Mouse (Mus musculus): ENCODE data around the gene Usp18. TPM values are rescaled to one million over a fixed set of nuclear protein-coding genes. Genes with fewer than 3 reads are reported as not detected.

Usp18 gene
- polyA plus RNA-seq, 1 experiment from 2014 or later: 30.4 TPM

GRCm38 (mm10) chr6:121271707-121272074, 26.0 kb downstream of the Usp18 start:
- no peak overlapping the region for H3K4me2 ChIP-seq (replicated peaks; ENCODE audit: low read depth, low read length)
- DNase-seq (ENCODE audit: low spot score): no peak
- no peak overlapping the region for H3K27ac ChIP-seq (ENCODE audit: low read length)
- H3K9me3 ChIP-seq (ENCODE audit: low read length): no peaks in the 10 kb centered on the region
- 0 out of 2 replicates have a peak, but pooled peaks have one; percentile 5 for ATAC-seq
- H3K4me3 ChIP-seq (ENCODE audit: low read depth, low read length): no peak overlapping the region
- no peaks in the 10 kb centered on the region; the same call in 1 of the 2 replicates for H3K36me3 ChIP-seq (ENCODE audit: insufficient read depth, low read length)
- no peaks in the 10 kb centered on the region for H3K4me1 ChIP-seq (ENCODE audit: insufficient read depth, low read depth, low read length)
- no peak for TF ChIP-seq CTCF (IDR thresholded peaks at IDR 0.05)
- TF ChIP-seq EP300 (IDR thresholded peaks at IDR 0.05): no peak
- no peaks in the 10 kb centered on the region for H3K27me3 ChIP-seq (replicated peaks; ENCODE audit: insufficient read depth, low read length)
- WGBS: 8% methylated on average over 4 of the region's 4 CpGs
- H3K9ac ChIP-seq (replicated peaks; ENCODE audit: low read depth): no peak overlapping the region

DNA sequence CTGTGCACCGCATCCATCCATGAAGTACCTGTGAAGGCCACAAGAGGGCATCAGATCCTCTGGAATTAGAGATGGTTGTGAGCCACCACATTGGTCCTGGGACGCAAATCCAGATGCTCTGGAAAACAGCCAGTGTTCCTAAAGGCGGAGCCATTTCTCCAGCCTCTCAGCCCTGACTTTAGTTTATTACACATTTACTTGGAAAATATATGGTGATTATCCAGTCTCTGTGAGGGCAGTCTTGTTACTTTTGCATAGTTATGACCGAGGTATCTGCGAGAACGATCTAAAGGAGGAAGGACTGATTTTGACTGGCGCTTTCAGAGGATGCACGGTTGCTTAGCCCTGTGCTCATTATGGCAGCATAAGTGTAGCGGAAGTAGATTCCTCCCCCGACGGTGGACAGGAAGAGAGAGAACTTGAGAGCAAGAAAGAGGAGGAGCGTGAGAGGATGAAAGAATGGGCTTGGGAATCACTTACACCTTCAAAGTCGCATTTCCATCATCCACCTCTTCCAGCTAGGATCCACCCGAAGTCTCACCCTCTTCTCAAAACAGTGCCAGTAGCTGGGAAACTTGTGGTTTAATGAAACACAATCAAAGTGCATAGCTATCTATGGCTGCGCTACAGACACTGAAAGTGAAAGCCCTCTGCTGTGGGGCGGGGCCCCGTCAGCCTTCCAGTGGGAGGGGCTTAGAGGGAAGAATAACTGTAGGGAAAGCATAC, 26.5 kb downstream of the Usp18 start:
- ATAC-seq (peak; percentile 93), DNase-seq (ENCODE audit: low spot score) (peak; percentile 92)
- Histone ChIP-seq H3K36me3 (ENCODE audit: insufficient read depth, low read length) (no peaks in the 10 kb centered on the region; the same call in 1 of the 2 replicates), H3K4me2 (replicated peaks; ENCODE audit: low read depth, low read length) (peak overlapping the region; percentile 71), H3K27me3 (replicated peaks; ENCODE audit: insufficient read depth, low read length) (no peaks in the 10 kb centered on the region), H3K4me3 (ENCODE audit: low read depth, low read length) (peak overlapping the region; percentile 55), H3K9ac (replicated peaks; ENCODE audit: low read depth) (0 out of 2 replicates have a peak overlapping the region, but pooled peaks have one; percentile 26), H3K9me3 (ENCODE audit: low read length) (no peaks in the 10 kb centered on the region), H3K4me1 (ENCODE audit: insufficient read depth, low read depth, low read length) (no peaks in the 10 kb centered on the region), H3K27ac (ENCODE audit: low read length) (peak overlapping the region; percentile 62)
- peak; percentile 89 for TF ChIP-seq CTCF (IDR thresholded peaks at IDR 0.05)
- peak; percentile 15; the same call in 1 of the 2 replicates for TF ChIP-seq EP300 (IDR thresholded peaks at IDR 0.05)
- WGBS: 9% methylated on average over 17 of the region's 17 CpGs

DNA sequence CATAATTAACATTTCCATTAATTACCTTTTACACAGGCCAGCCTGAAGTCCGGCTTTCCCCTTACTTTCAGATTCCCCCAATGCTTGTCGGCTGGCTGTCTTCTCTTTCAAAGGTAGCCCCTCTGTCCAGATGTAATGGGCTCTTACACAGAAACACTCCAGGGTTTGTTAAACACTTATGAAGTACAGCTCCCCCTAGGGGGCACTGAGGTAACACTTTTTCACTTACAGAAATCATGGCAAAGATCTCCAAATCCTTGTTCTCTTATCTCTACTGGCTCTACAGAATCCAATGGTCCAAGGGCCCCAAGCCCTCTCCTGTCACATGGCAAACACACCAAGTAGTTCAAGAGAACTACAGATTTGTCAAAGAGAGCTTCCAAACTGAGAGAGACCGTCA, 28.6 kb downstream of the Usp18 start:
- peak; percentile 68 for DNase-seq (ENCODE audit: low spot score)
- H3K4me2 ChIP-seq (replicated peaks; ENCODE audit: low read depth, low read length): no peak overlapping the region
- H3K27ac ChIP-seq (ENCODE audit: low read length): no peak overlapping the region
- no peak overlapping the region for H3K4me3 ChIP-seq (ENCODE audit: low read depth, low read length)
- no peaks in the 10 kb centered on the region; the same call in 1 of the 2 replicates for H3K36me3 ChIP-seq (ENCODE audit: insufficient read depth, low read length)
- TF ChIP-seq CTCF (IDR thresholded peaks at IDR 0.05) (peak; percentile 60), EP300 (IDR thresholded peaks at IDR 0.05) (no peak)
- no peaks in the 10 kb centered on the region for H3K4me1 ChIP-seq (ENCODE audit: insufficient read depth, low read depth, low read length)
- 63% methylated on average over 3 of the region's 3 CpGs for WGBS
- H3K9me3 ChIP-seq (ENCODE audit: low read length): no peaks in the 10 kb centered on the region
- H3K27me3 ChIP-seq (replicated peaks; ENCODE audit: insufficient read depth, low read length): no peaks in the 10 kb centered on the region
- ATAC-seq: no peak
- no peak overlapping the region for H3K9ac ChIP-seq (replicated peaks; ENCODE audit: low read depth)

GRCm38 (mm10) chr6:121284132-121284531, 38.4 kb downstream of the Usp18 start:
- Histone ChIP-seq H3K4me1 (ENCODE audit: insufficient read depth, low read depth, low read length) (no peaks in the 10 kb centered on the region), H3K4me2 (replicated peaks; ENCODE audit: low read depth, low read length) (no peak overlapping the region), H3K9me3 (ENCODE audit: low read length) (no peaks in the 10 kb centered on the region), H3K27ac (ENCODE audit: low read length) (no peak overlapping the region), H3K9ac (replicated peaks; ENCODE audit: low read depth) (no peak overlapping the region), H3K27me3 (replicated peaks; ENCODE audit: insufficient read depth, low read length) (no peaks in the 10 kb centered on the region), H3K36me3 (ENCODE audit: insufficient read depth, low read length) (no peaks in the 10 kb centered on the region), H3K4me3 (ENCODE audit: low read depth, low read length) (no peak overlapping the region)
- no peak for DNase-seq (ENCODE audit: low spot score)
- no peak for TF ChIP-seq EP300 (IDR thresholded peaks at IDR 0.05)
- TF ChIP-seq CTCF (IDR thresholded peaks at IDR 0.05): no peak
- WGBS: 86% methylated on average over 5 of the region's 5 CpGs
- ATAC-seq: no peak

DNA sequence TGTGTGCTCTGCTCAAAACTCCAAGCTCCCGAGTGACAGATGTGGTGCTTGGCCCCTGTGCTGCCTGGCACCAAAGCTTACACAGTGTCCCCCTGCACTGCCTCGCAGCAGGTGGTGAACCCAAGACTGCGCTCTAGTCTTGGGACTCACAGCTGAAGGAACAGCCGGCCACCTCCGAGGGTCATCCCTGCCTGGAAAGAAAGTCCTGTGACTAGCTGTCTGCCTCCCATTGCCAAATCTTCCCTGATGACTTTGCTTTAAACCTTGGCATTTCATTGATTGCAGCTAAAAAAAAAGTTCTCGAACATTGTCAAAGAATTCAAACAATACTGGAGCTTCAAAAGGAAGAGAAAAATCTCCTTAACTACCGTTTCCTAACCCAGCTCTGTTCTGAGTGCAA, 53.6 kb downstream of the Usp18 start:
- no peak for TF ChIP-seq CTCF (IDR thresholded peaks at IDR 0.05)
- no peak for TF ChIP-seq EP300 (IDR thresholded peaks at IDR 0.05)
- H3K9ac ChIP-seq (replicated peaks; ENCODE audit: low read depth): no peak overlapping the region
- ATAC-seq (no peak), DNase-seq (ENCODE audit: low spot score) (no peak)
- 38% methylated on average over 7 of the region's 7 CpGs for WGBS
- no peaks in the 10 kb centered on the region for H3K9me3 ChIP-seq (ENCODE audit: low read length)
- no peak overlapping the region for H3K27ac ChIP-seq (ENCODE audit: low read length)
- H3K4me1 ChIP-seq (ENCODE audit: insufficient read depth, low read depth, low read length): no peaks in the 10 kb centered on the region
- no peak overlapping the region for H3K4me3 ChIP-seq (ENCODE audit: low read depth, low read length)
- no peak overlapping the region for H3K4me2 ChIP-seq (replicated peaks; ENCODE audit: low read depth, low read length)
- no peaks in the 10 kb centered on the region for H3K36me3 ChIP-seq (ENCODE audit: insufficient read depth, low read length)
- H3K27me3 ChIP-seq (replicated peaks; ENCODE audit: insufficient read depth, low read length): no peaks in the 10 kb centered on the region

- Histone ChIP-seq H3K4me1 (ENCODE audit: insufficient read depth, low read depth, low read length) (no peaks in the 10 kb centered on the region), H3K9me3 (ENCODE audit: low read length) (no peaks in the 10 kb centered on the region), H3K4me2 (replicated peaks; ENCODE audit: low read depth, low read length) (no peak within 1 kb of the TSS; the same call in 1 of the 2 replicates), H3K9ac (replicated peaks; ENCODE audit: low read depth) (no peak within 1 kb of the TSS), H3K4me3 (ENCODE audit: low read depth, low read length) (no peak within 1 kb of the TSS), H3K27me3 (replicated peaks; ENCODE audit: insufficient read depth, low read length) (no peaks in the 10 kb centered on the region), H3K27ac (ENCODE audit: low read length) (no peak within 1 kb of the TSS), H3K36me3 (ENCODE audit: insufficient read depth, low read length) (no peaks in the 10 kb centered on the region)
- ATAC-seq (peak; percentile 28; the same call in 1 of the 2 replicates), DNase-seq (ENCODE audit: low spot score) (peak; percentile 10)
- WGBS: 4% methylated on average over 11 of the region's 11 CpGs
- TF ChIP-seq CTCF (IDR thresholded peaks at IDR 0.05) (no peak), EP300 (IDR thresholded peaks at IDR 0.05) (no peak)
These were observed 54.2 kb downstream of the Usp18 start, which contains the start of gene Slc6a13 for GRCm38 (mm10) chr6:121299954-121300353. Slc6a13 (plus strand) TSS chr6:121300227.
